Mouse (Mus musculus) urinary bladder, adult 2 months (tissue): ENCODE measurements around the gene Oas1e. TPM values are rescaled to one million over a fixed set of nuclear protein-coding genes. Genes with fewer than 3 reads are reported as not detected.

Experiments used
- DNase-seq: peaks from one replicate; pipeline ENCODE4 v3.0.0; 2022; ENCODE audit warnings: low spot score
- polyA plus RNA-seq: library from polyadenylated mRNA; depleted of rRNA; stranded (reverse); fragments of >200 nt; gene quantifications from 2 replicates; pipeline ENCODE4 v1.2.3, GENCODE M21; 2012; rRNA removed

Oas1e gene
- polyA plus RNA-seq, 1 experiment: 0.06 TPM

GRCm38 (mm10) chr5:120776801-120777200 is 18.5 kb downstream of the Oas1e start:
- no peak for DNase-seq

DNA sequence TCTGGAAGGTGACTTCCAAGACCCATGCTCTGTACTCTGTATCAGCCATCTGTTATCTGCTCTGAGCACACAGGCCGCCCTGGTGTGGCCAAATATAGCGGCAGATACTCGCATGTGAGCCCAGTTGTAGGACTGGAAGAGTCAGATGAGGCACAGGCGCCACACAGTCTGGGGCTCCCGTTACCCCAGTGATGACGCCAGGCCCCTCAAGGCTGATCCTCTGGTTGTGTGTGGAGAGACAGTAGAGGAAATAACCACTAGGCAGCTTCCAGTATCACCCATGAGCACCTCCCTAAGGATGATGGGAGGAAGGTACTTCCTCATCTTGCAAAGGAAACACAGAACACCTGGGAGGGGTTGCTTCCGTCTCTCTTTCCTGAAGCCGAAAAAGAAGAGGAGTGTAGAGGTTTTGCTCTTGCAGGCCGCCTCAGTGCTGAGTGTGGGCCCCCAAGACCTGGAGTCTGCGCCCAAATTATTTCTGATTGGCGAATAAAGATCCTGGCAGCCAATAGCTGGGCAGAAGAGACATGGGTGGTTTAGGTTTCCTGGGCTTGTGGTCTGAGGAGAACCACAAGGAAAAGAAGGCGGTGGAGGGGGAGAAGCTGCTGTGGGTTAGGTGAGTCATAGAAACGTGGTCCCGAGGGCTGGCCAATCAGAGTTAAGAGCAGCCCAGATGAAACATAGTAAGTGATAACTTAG is 19.9 kb downstream of the Oas1e start:
- DNase-seq: no peak

- DNase-seq: no peak
Measured at GRCm38 (mm10) chr5:120769396-120769795, 25.9 kb downstream of the Oas1e start.

GRCm38 (mm10) chr5:120765010-120765409 is 30.3 kb downstream of the Oas1e start:
- no peak for DNase-seq

- no peak for DNase-seq
Measured at GRCm38 (mm10) chr5:120761901-120762300, 33.4 kb downstream of the Oas1e start.

- no peak for DNase-seq
Measured at GRCm38 (mm10) chr5:120754215-120754614, 41.1 kb downstream of the Oas1e start.

DNA sequence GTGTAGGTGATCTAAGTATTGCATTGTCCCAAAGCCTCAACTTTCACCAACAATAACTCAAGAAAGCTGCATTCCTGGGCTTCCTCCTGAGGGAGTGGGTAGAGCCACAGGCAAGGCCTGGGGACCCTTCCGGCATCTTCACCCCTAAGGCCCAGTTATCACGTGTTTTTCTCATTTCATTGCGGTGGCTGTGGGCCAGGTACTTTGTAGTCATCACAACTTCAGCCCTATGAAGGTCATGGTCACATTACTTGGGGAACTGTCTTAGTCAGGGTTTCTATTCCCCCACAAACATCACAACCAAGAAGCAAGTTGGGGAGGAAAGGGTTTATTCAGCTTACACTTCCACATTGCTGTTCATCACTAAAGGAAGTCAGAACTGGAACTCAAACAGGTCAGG is 42.5 kb downstream of the Oas1e start:
- DNase-seq: no peak

- DNase-seq: no peak
Measured at GRCm38 (mm10) chr5:120751206-120751605, 44.1 kb downstream of the Oas1e start.

DNA sequence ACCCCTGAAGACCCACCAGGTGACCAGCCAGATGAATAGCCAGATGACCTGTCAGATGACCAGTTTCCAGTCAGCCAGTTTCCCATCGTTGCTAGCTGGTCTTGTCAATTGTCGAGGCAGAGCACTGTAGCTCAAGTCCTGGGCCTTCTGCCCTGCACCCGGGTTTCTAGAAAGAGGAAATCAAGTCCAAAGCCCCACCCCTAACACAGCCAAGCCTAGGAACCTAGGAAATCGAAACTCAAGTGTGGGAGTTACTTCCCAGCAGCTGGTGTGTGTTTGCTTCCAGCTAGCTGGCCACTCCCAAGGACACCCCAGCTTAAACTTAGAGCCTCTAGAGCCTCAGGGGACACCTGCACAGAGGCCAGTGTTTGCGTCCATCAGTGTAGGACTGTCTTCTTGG is 45.6 kb downstream of the Oas1e start, which contains the start of gene Oas2:
TSS of gene Oas2 (minus strand) at position 166 of the 400 bp plus-strand sequence.
- DNase-seq: no peak

DNA sequence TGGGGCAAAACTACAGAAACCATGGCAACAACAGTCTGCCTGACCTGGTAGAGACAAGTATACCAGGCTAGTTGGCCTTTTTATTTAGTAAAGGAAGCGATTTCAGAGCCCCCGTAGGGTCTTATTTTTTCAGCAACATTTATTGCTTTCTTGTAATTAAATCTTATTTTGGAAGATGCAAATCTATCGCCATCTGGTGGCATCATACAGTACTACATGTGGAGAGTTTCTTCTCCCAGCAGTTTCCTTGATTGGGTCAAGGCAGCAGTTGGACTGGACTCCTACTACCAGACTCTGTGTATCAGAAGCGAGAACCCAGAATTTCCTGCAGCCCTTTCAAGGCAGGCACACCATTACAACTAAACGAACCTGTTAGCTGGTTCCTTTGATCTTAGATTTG is 48.9 kb downstream of the Oas1e start:
- DNase-seq: no peak

DNA sequence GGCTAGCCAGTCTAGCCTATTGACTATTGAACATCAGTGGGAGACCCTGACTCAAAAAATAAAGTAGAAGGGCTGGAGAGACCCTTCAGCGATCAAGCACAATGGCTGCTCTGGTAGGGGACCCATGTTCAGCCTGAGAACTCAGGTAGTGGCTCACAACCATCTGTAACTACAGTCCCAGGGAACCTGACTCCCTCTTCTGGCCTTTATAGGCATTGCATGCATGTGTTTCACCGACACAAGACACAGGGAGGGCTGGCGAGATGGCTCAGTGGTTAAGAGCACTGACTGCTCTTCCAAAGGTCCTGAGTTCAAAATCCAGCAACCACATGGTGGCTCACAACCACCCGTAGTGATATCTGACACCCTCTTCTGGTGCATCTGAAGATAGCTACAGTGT is 53.2 kb downstream of the Oas1e start:
- no peak for DNase-seq

Other genes with a start within 250 kb of the Oas1e start
- gene Tpcn1, start 206.9 kb downstream of the Oas1e start, polyA plus RNA-seq: 38.6 and 55.0 TPM in 2 replicates
- gene Iqcd, start 206.5 kb downstream of the Oas1e start, polyA plus RNA-seq: 1.6 and 1.8 TPM in 2 replicates
- 11.0 and 12.9 TPM in 2 replicates for gene Rita1, start 182.9 kb downstream of the Oas1e start, polyA plus RNA-seq
- gene Ddx54, start 182.8 kb downstream of the Oas1e start, polyA plus RNA-seq: 25.7 and 26.2 TPM in 2 replicates
- gene Cfap73, start 161.3 kb downstream of the Oas1e start, polyA plus RNA-seq: not detected in 2 replicates
- 0.81 and 1.3 TPM in 2 replicates for gene Rasal1, start 146.7 kb downstream of the Oas1e start, polyA plus RNA-seq
- gene Dtx1, start 83.6 kb downstream of the Oas1e start, polyA plus RNA-seq: 6.6 and 12.5 TPM in 2 replicates
- 8.3 and 9.0 TPM in 2 replicates for gene Oas2, start 45.7 kb downstream of the Oas1e start, polyA plus RNA-seq
- 0.32 and 0.94 TPM in 2 replicates for gene Oas3, start 17.9 kb downstream of the Oas1e start, polyA plus RNA-seq
- 4.7 and 5.1 TPM in 2 replicates for gene Oas1c, start 17.0 kb upstream of the Oas1e start, polyA plus RNA-seq
- 0.15 and 0.16 TPM in 2 replicates for gene Oas1f, start 51.8 kb upstream of the Oas1e start, polyA plus RNA-seq
- gene Oas1h, start 65.9 kb upstream of the Oas1e start, polyA plus RNA-seq: not detected in 2 replicates
- 2.4 and 3.1 TPM in 2 replicates for gene Oas1g, start 92.1 kb upstream of the Oas1e start, polyA plus RNA-seq
- 5.3 and 5.7 TPM in 2 replicates for gene Oas1a, start 112.0 kb upstream of the Oas1e start, polyA plus RNA-seq
- not detected in 2 replicates for gene Oas1d, start 119.0 kb upstream of the Oas1e start, polyA plus RNA-seq
- 0.01 and 0.03 TPM in 2 replicates for gene Rph3a, start 214.6 kb upstream of the Oas1e start, polyA plus RNA-seq